Mouse (Mus musculus) bone marrow macrophage, adult 2 months (primary cell): Measurements from ENCODE around the gene Col23a1.

Source experiments
- CTCF ChIP-seq: IDR thresholded peaks from 2 replicates; pipeline ENCODE4 v1.5.1; 2012; ENCODE audit warnings: low read depth, mild to moderate bottlenecking, low read length, moderate library complexity
- POLR2A ChIP-seq: IDR thresholded peaks from 2 replicates; pipeline ENCODE4 v1.6.1; 2012; ENCODE audit warnings: mild to moderate bottlenecking, low read depth, low read length, borderline replicate concordance

DNA sequence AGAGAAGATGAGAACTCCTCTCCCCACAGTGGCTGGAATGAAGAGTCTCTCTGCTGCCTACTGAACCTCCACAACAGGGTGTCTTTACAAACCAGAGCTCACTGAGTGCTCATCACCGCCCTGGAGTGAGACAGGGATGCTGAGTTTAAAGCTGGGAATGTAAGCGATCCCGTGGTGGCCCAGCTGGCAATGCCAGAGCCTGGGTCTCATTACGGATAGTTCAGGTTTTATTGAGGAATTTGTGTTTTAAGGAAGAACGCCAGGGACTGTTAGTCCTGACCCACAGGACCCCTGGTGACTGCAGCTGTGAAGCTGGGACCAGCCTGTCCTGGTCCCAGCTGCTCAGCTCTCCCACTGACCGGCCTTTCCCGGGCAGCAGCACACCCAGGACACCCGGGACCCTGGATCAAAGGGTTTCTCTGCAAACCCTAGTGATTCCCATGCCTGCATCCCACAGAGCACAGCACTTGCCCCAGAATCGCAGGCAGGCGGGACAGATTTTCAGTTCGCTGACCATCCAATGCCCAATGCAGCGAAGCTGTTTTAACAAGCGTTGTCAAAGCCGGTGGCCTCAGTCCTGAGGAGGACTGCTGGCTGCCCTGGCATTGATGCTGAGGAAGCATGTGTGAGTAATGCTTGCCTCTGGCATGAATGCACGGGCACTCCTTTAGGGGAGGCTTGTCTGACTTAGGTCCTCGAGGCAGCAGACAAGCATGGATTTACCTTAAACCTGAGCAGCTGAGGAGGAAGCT is 139.9 kb downstream of the Col23a1 start:
- TF ChIP-seq CTCF: no peak
- TF ChIP-seq POLR2A: no peak
